Mouse (Mus musculus) spleen, adult 2 months (tissue): ENCODE measurements around the gene Nav2. TPM values are rescaled to one million over a fixed set of nuclear protein-coding genes. Genes with fewer than 3 reads are reported as not detected.

Source experiments
- DNase-seq, 2 experiments: peaks; one replicate each; pipeline versions ENCODE4 v3.0.0 to v3.0.0-alpha.2; 2012 to 2021; ENCODE audit warnings: low spot score in 2 of 2, low read depth in 1 of 2
- H3K27ac ChIP-seq: fragments of 200-500 bp; 2 replicates; pipeline ENCODE4 v1.5.1; 2012; ENCODE audit warnings: low read length, inconsistent platforms; ENCODE audit not compliant: insufficient read depth
- H3K27me3 ChIP-seq: fragments of 200-500 bp; 2 replicates; pipeline ENCODE4 v1.6.1; 2012; ENCODE audit warnings: mild to moderate bottlenecking, moderate library complexity, low read length, inconsistent platforms; ENCODE audit not compliant: control insufficient read depth, insufficient read depth
- H3K36me3 ChIP-seq: fragments of 200-500 bp; 2 replicates; pipeline ENCODE4 v1.6.1; 2012; ENCODE audit warnings: mild to moderate bottlenecking, low read length, inconsistent platforms; ENCODE audit not compliant: control insufficient read depth, insufficient read depth
- H3K4me1 ChIP-seq: fragments of 200-500 bp; 2 replicates; pipeline ENCODE4 v1.6.1; 2011; ENCODE audit warnings: inconsistent platforms; ENCODE audit not compliant: control insufficient read depth, insufficient read depth, insufficient read length
- H3K4me3 ChIP-seq: fragments of 200-500 bp; 2 replicates; pipeline ENCODE4 v1.5.1; 2011; ENCODE audit warnings: mild to moderate bottlenecking, inconsistent platforms; ENCODE audit not compliant: insufficient read depth, insufficient read length; ENCODE audit errors: extremely low read depth
- CTCF ChIP-seq: fragments of 200-500 bp; IDR thresholded peaks from 2 replicates; pipeline ENCODE4 v1.5.1; 2011; ENCODE audit warnings: mild to moderate bottlenecking, inconsistent platforms; ENCODE audit not compliant: insufficient read depth, insufficient read length, insufficient replicate concordance; ENCODE audit errors: extremely low read depth
- POLR2A ChIP-seq: fragments of 200-500 bp; IDR thresholded peaks from 2 replicates; pipeline ENCODE4 v1.6.1; 2011; ENCODE audit warnings: low read depth, low read length, inconsistent platforms
- WGBS: fragments of 180-500 bp; shearing (Covaris S2); methylation state at CpG from one replicate; pipeline ENCODE4 v1.1.7; 2018; 5-methylcytosine and 5-hydroxymethylcytosine counted together
- polyA plus RNA-seq: library from polyadenylated mRNA; depleted of rRNA; stranded (reverse); fragments of >200 nt; gene quantifications from 2 replicates; pipeline ENCODE4 v1.2.3, GENCODE M21; 2012

The Nav2 gene
- polyA plus RNA-seq, 1 experiment = 3.5 TPM

- no peak for DNase-seq
- Histone ChIP-seq H3K4me1 (no peaks in the 10 kb centered on the region), H3K27me3 (no peaks in the 10 kb centered on the region), H3K36me3 (no peaks in the 10 kb centered on the region), H3K27ac (no peak overlapping the region), H3K4me3 (no peak overlapping the region)
- WGBS = 87% methylated on average over 7 of the region's 7 CpGs
- TF ChIP-seq POLR2A (no peak), CTCF (no peak)
Measured at GRCm38 (mm10) chr7:49408625-49409024, 500.1 kb downstream of the Nav2 start.

GRCm38 (mm10) chr7:49409265-49409664 is 500.7 kb downstream of the Nav2 start:
- H3K36me3 ChIP-seq = no peaks in the 10 kb centered on the region
- no peaks in the 10 kb centered on the region for H3K27me3 ChIP-seq
- no peak for DNase-seq
- H3K4me1 ChIP-seq = no peaks in the 10 kb centered on the region
- TF ChIP-seq CTCF = no peak
- H3K27ac ChIP-seq = no peak overlapping the region
- no peak overlapping the region for H3K4me3 ChIP-seq
- WGBS = 89% methylated on average over 3 of the region's 3 CpGs

DNA sequence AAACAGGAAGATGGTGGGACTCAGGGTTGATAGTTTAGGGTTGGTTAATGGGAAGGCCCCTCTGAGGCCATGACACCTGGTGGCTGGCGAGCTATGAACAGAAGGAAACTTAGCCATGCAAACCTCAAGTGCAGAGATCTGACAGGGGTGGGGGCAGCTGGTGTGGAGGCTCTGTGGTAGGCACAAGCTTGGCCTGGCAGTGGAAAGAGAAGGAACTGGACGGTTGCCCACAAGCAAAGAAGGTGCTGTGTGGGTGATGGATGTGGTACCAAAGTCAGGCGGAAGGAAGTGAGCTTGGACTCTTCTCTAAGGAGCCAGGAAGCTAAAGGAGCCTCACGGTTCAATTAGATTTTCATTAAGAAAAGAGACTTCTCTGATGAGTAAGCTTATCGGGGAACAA is 501.7 kb downstream of the Nav2 start:
- 67% methylated on average over 5 of the region's 5 CpGs for WGBS
- no peaks in the 10 kb centered on the region for H3K4me1 ChIP-seq
- H3K4me3 ChIP-seq = no peak overlapping the region
- H3K27me3 ChIP-seq = no peaks in the 10 kb centered on the region
- H3K36me3 ChIP-seq = no peaks in the 10 kb centered on the region
- no peak for TF ChIP-seq CTCF
- TF ChIP-seq POLR2A = no peak
- no peak overlapping the region for H3K27ac ChIP-seq
- DNase-seq = no peak

- H3K4me3 ChIP-seq = no peak overlapping the region
- no peak overlapping the region for H3K27ac ChIP-seq
- TF ChIP-seq POLR2A (no peak), CTCF (no peak)
- WGBS = 90% methylated on average over 4 of the region's 4 CpGs
- no peaks in the 10 kb centered on the region for H3K4me1 ChIP-seq
- no peaks in the 10 kb centered on the region for H3K36me3 ChIP-seq
- no peaks in the 10 kb centered on the region for H3K27me3 ChIP-seq
- DNase-seq = no peak
Measured at GRCm38 (mm10) chr7:49410892-49411291, 502.4 kb downstream of the Nav2 start.

GRCm38 (mm10) chr7:49411803-49412202 is 503.3 kb downstream of the Nav2 start:
- Histone ChIP-seq H3K36me3 (no peaks in the 10 kb centered on the region), H3K27ac (no peak overlapping the region), H3K4me3 (no peak overlapping the region), H3K27me3 (no peaks in the 10 kb centered on the region), H3K4me1 (no peaks in the 10 kb centered on the region)
- no peak for DNase-seq
- no peak for TF ChIP-seq POLR2A
- TF ChIP-seq CTCF = no peak
- 91% methylated on average over 9 of the region's 9 CpGs for WGBS

DNA sequence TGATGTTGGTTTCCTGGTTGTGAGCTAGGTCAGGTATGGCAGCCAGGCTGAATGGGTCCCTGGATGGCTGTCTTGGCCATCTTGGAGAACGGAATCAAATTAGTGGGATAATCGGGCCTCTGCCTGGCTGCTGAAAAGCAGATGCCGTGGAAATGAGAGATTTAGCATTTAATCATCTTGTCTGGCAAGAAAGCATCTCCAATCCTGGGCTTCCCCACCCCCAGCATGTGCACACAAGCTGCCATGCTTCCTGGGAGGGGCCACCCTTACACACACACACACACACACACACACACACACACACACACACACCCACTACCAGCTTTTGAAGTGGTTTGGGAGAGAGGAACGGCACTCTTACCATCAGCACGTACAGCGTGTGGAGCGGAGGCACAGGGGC is 506.6 kb downstream of the Nav2 start:
- WGBS = 77% methylated on average over 7 of the region's 7 CpGs

GRCm38 (mm10) chr7:49415716-49416115 is 507.2 kb downstream of the Nav2 start:
- WGBS = 92% methylated on average over 12 of the region's 12 CpGs

More for the DNA sequence above, 506.6 kb downstream of the Nav2 start:
- no peak for TF ChIP-seq CTCF
- TF ChIP-seq POLR2A = no peak
- H3K4me1 ChIP-seq = no peaks in the 10 kb centered on the region
- no peaks in the 10 kb centered on the region for H3K36me3 ChIP-seq
- no peaks in the 10 kb centered on the region for H3K27me3 ChIP-seq
- H3K27ac ChIP-seq = no peak overlapping the region
- H3K4me3 ChIP-seq = no peak overlapping the region
- no peak for DNase-seq

More at GRCm38 (mm10) chr7:49415716-49416115, 507.2 kb downstream of the Nav2 start:
- Histone ChIP-seq H3K4me1 (no peaks in the 10 kb centered on the region), H3K36me3 (no peaks in the 10 kb centered on the region), H3K27me3 (no peaks in the 10 kb centered on the region), H3K4me3 (no peak overlapping the region), H3K27ac (no peak overlapping the region)
- no peak for DNase-seq
- TF ChIP-seq CTCF = no peak
- no peak for TF ChIP-seq POLR2A
